Mouse (Mus musculus): ENCODE data around the gene D630045J12Rik.

GRCm38 (mm10) chr6:38160556-38160955 is 93.3 kb downstream of the D630045J12Rik start:
- TF ChIP-seq POLR2A (IDR thresholded peaks at IDR 0.05; ENCODE audit: low read depth, low read length) (no peak), CTCF (IDR thresholded peaks at IDR 0.05; ENCODE audit: extremely low read depth, insufficient read depth, insufficient read length, insufficient replicate concordance) (no peak)

Data from spleen, adult 2 months (tissue).